Comparison of ENCODE assay signal across 14 mouse cellular contexts in the genomic region with DNA sequence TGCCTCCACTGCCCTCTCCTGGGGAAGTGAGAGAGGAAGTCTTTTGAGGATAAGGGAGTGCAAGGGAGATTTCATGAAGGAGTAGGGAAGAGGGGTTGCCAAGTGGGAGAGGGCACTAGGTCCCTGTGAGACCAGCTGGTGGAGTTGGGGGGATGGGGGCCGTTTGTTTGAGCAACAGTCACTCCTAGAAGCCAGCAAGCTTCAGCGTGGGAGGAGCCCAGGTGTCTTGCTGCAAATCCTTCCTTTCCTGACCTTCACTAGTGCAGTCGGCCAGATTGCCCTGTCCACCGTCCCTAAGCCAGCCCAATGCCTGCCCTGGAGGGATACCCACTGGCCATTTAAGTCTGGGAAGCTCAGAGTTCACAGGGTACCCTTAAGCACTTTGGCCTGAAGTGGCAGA. TPM values are rescaled to one million over a fixed set of nuclear protein-coding genes. Genes with fewer than 3 reads are reported as not detected.
DNase-seq lines count a peak whose midpoint lies in the region; ATAC-seq and TF ChIP-seq lines count a peak whose summit lies in the region.
"Had no signal": no experiment of that assay in that cellular context is flagged by ENCODE, and none has a peak within 500 bp of the region (broad histone marks: within the 10 kb centered on the region; RNA-seq: fewer than 3 reads in every experiment).

No protein-coding gene starts in this region.

- H3K4me1 ChIP-seq in heart, embryonic 13.5 days: peaks cover 58% of the 10 kb centered on the region
- H3K4me1 ChIP-seq in thymus, adult 2 months (replicated peaks; ENCODE audit: control insufficient read depth, insufficient read depth, low read length): peaks cover 70% of the 10 kb centered on the region
- H3K4me1 ChIP-seq in intestine, embryonic 14.5 days (replicated peaks; ENCODE audit: control insufficient read depth, insufficient read depth, low read length): peaks cover 22% of the 10 kb centered on the region
- H3K4me1 ChIP-seq in stomach, postnatal 0 days (replicated peaks; ENCODE audit: control insufficient read depth, insufficient read depth): peaks cover 21% of the 10 kb centered on the region

- no peaks in the 10 kb centered on the region for H3K36me3 ChIP-seq in heart, embryonic 13.5 days
- no peaks in the 10 kb centered on the region for H3K36me3 ChIP-seq in thymus, adult 2 months (ENCODE audit: control insufficient read depth, insufficient read depth, low read length)
- H3K36me3 ChIP-seq in intestine, embryonic 14.5 days (ENCODE audit: control insufficient read depth, insufficient read depth, low read length): no peaks in the 10 kb centered on the region
- no peaks in the 10 kb centered on the region for H3K36me3 ChIP-seq in stomach, postnatal 0 days (ENCODE audit: control insufficient read depth, insufficient read depth, low read length)

- intact Hi-C loops in heart, postnatal 36 days (cut with DNase I): no loop called here

- TF ChIP-seq EP300 in stomach, postnatal 0 days (optimal IDR thresholded peaks at IDR 0.05): no peak

- no peaks in the 10 kb centered on the region for H3K27me3 ChIP-seq in heart, embryonic 13.5 days (replicated peaks)
- no peaks in the 10 kb centered on the region for H3K27me3 ChIP-seq in thymus, adult 2 months (ENCODE audit: control insufficient read depth, insufficient read depth, low read length)
- H3K27me3 ChIP-seq in intestine, embryonic 14.5 days (replicated peaks; ENCODE audit: control insufficient read depth, insufficient read depth, low read length): no peaks in the 10 kb centered on the region
- no peaks in the 10 kb centered on the region for H3K27me3 ChIP-seq in stomach, postnatal 0 days (ENCODE audit: control insufficient read depth, insufficient read depth, low read length)
- H3K27me3 ChIP-seq: forebrain, embryonic 13.5 days had no signal

- 0 out of 2 replicates have a peak overlapping the region, but pooled peaks have one; percentile 2 for H3K9ac ChIP-seq in heart, embryonic 13.5 days
- H3K9ac ChIP-seq in intestine, embryonic 14.5 days (ENCODE audit: low read length): no peak overlapping the region
- no peak overlapping the region for H3K9ac ChIP-seq in stomach, postnatal 0 days (ENCODE audit: low read length)

- H3K4me3 ChIP-seq in heart, embryonic 13.5 days: no peak overlapping the region
- H3K4me3 ChIP-seq in thymus, adult 2 months (ENCODE audit: control insufficient read depth, insufficient read depth, low read length): no peak overlapping the region
- H3K4me3 ChIP-seq in intestine, embryonic 14.5 days (ENCODE audit: low read depth, low read length): no peak overlapping the region
- H3K4me3 ChIP-seq in stomach, postnatal 0 days (ENCODE audit: low read depth, low read length): no peak overlapping the region
- H3K4me3 ChIP-seq: forebrain, embryonic 13.5 days; left cerebral cortex, adult 2 months had no signal

- no peaks in the 10 kb centered on the region for H3K9me3 ChIP-seq in heart, embryonic 13.5 days
- H3K9me3 ChIP-seq in intestine, embryonic 14.5 days (ENCODE audit: control insufficient read depth, low read length): no peaks in the 10 kb centered on the region
- H3K9me3 ChIP-seq in stomach, postnatal 0 days (ENCODE audit: control insufficient read depth, low read length): no peaks in the 10 kb centered on the region
- H3K9me3 ChIP-seq: forebrain, embryonic 13.5 days had no signal

- ATAC-seq in heart, embryonic 13.5 days (ENCODE audit: extremely low read depth, insufficient number of reproducible peaks, low FRiP score, low TSS enrichment): no peak
- ATAC-seq in intestine, embryonic 14.5 days (replicated peaks; ENCODE audit: low FRiP score, low TSS enrichment, low read depth): no peak
- no peak for ATAC-seq in stomach, postnatal 0 days (ENCODE audit: low FRiP score, low TSS enrichment)
- ATAC-seq: forebrain, embryonic 13.5 days; hindbrain, postnatal 0 days had no signal

- TF ChIP-seq CTCF in thymus, adult 2 months (IDR thresholded peaks at IDR 0.05; ENCODE audit: borderline replicate concordance, control insufficient read depth, extremely low read depth, insufficient read depth, low read length, poor library complexity): 0 out of 2 replicates have a peak, but pooled peaks have one; percentile 13
- TF ChIP-seq CTCF in stomach, postnatal 0 days (IDR thresholded peaks at IDR 0.05; ENCODE audit: low read depth): peak; percentile 41

- no peak for TF ChIP-seq POLR2A in thymus, adult 2 months (IDR thresholded peaks at IDR 0.05; ENCODE audit: control insufficient read depth, extremely low read depth, insufficient read depth, low read length, poor library complexity)

- no peak overlapping the region for H3K4me2 ChIP-seq in heart, embryonic 13.5 days
- no peak overlapping the region for H3K4me2 ChIP-seq in intestine, embryonic 14.5 days (ENCODE audit: low read length)
- H3K4me2 ChIP-seq in stomach, postnatal 0 days (replicated peaks; ENCODE audit: low read depth): no peak overlapping the region
- H3K4me2 ChIP-seq: forebrain, embryonic 13.5 days had no signal

- no peak for DNase-seq in heart, postnatal 36 days
- DNase-seq in thymus, adult 2 months: no peak
- no peak for DNase-seq in thymus, postnatal 25 days
- DNase-seq in intestine, embryonic 14.5 days (ENCODE audit: low spot score): no peak
- DNase-seq in stomach, postnatal 0 days (ENCODE audit: low spot score): no peak
- no peak for DNase-seq in cerebellum, adult 9-11 months
- no peak for DNase-seq in layer of hippocampus, adult 9-10 months (ENCODE audit: low spot score)
- DNase-seq: adrenal gland, adult 2 months; cerebellum, adult 8-10 months; lung, adult 18-20 months had no signal

- H3K27ac ChIP-seq in heart, embryonic 13.5 days (replicated peaks): peak overlapping the region; percentile 73
- no peak overlapping the region for H3K27ac ChIP-seq in thymus, adult 2 months (ENCODE audit: control insufficient read depth, insufficient read depth, low read length)
- 0 out of 2 replicates have a peak overlapping the region, but pooled peaks have one; percentile 19 for H3K27ac ChIP-seq in intestine, embryonic 14.5 days (ENCODE audit: low read depth)
- peak overlapping the region; percentile 81 for H3K27ac ChIP-seq in stomach, postnatal 0 days (replicated peaks)
- H3K27ac ChIP-seq: left cerebral cortex, adult 2 months had no signal

- 61% methylated on average over 4 of the region's 4 CpGs for WGBS in heart, embryonic 13.5 days
- WGBS in thymus, adult 2 months: 23% methylated on average over 4 of the region's 4 CpGs
- 56% methylated on average over 4 of the region's 4 CpGs for WGBS in intestine, embryonic 14.5 days
- WGBS in stomach, postnatal 0 days: 43% methylated on average over 4 of the region's 4 CpGs

RNA-seq across cellular contexts. Expression of a gene that starts 1.8 kb away (rescaled TPM):
- 86.7 and 97.1 TPM in 2 replicates for polyA plus RNA-seq in heart, embryonic 13.5 days (2015; fragmentation: Nextera tagmentation; extraction: Ambion mirVana)
- 100 to 1,000 TPM; 121 to 130 TPM for total RNA-seq in heart, postnatal 36 days (2021)
- polyA plus RNA-seq in thymus, adult 2 months (2012; rRNA removed): 59.3 and 61.1 TPM in 2 replicates
- polyA plus RNA-seq in intestine, embryonic 14.5 days (2014; fragmentation: Nextera tagmentation; extraction: Ambion mirVana): 86.0 and 96.0 TPM in 2 replicates
- polyA plus RNA-seq in stomach, postnatal 0 days (2015; fragmentation: Nextera tagmentation; extraction: Ambion mirVana): 250 and 267 TPM in 2 replicates

RNA-seq across cellular contexts. Expression of a gene that starts 20.6 kb away (rescaled TPM):
- polyA plus RNA-seq in heart, embryonic 13.5 days (2015; fragmentation: Nextera tagmentation; extraction: Ambion mirVana): 9.9 and 10.1 TPM in 2 replicates
- total RNA-seq in heart, postnatal 36 days (2021): under 1 TPM; 0.22 to 0.58 TPM
- polyA plus RNA-seq in thymus, adult 2 months (2012; rRNA removed): 22.0 and 24.2 TPM in 2 replicates
- polyA plus RNA-seq in intestine, embryonic 14.5 days (2014; fragmentation: Nextera tagmentation; extraction: Ambion mirVana): 19.8 and 23.8 TPM in 2 replicates
- polyA plus RNA-seq in stomach, postnatal 0 days (2015; fragmentation: Nextera tagmentation; extraction: Ambion mirVana): 3.3 and 3.4 TPM in 2 replicates

RNA-seq across cellular contexts. Expression of a gene that starts 36.5 kb away (rescaled TPM):
- polyA plus RNA-seq in heart, embryonic 13.5 days (2015; fragmentation: Nextera tagmentation; extraction: Ambion mirVana): 1.1 and 1.5 TPM in 2 replicates
- total RNA-seq in heart, postnatal 36 days (2021): not detected
- 6.3 and 9.3 TPM in 2 replicates for polyA plus RNA-seq in thymus, adult 2 months (2012; rRNA removed)
- polyA plus RNA-seq in intestine, embryonic 14.5 days (2014; fragmentation: Nextera tagmentation; extraction: Ambion mirVana): 55.6 and 56.9 TPM in 2 replicates
- polyA plus RNA-seq in stomach, postnatal 0 days (2015; fragmentation: Nextera tagmentation; extraction: Ambion mirVana): 252 and 271 TPM in 2 replicates
- total RNA-seq: adrenal gland, adult 2 months; hindbrain, postnatal 0 days; left cerebral cortex, adult 2 months had no signal
- polyA plus RNA-seq: forebrain, embryonic 13.5 days had no signal

RNA-seq across cellular contexts. Expression of a gene that starts 41.3 kb away (rescaled TPM):
- 131 and 150 TPM in 2 replicates for polyA plus RNA-seq in heart, embryonic 13.5 days (2015; fragmentation: Nextera tagmentation; extraction: Ambion mirVana)
- total RNA-seq in heart, postnatal 36 days (2021): 10 to 100 TPM; 94.6 to 99.1 TPM
- polyA plus RNA-seq in thymus, adult 2 months (2012; rRNA removed): 128 and 141 TPM in 2 replicates
- 98.9 and 102 TPM in 2 replicates for polyA plus RNA-seq in intestine, embryonic 14.5 days (2014; fragmentation: Nextera tagmentation; extraction: Ambion mirVana)
- polyA plus RNA-seq in stomach, postnatal 0 days (2015; fragmentation: Nextera tagmentation; extraction: Ambion mirVana): 154 and 157 TPM in 2 replicates

RNA-seq across cellular contexts. Expression of a gene that starts 42.0 kb away (rescaled TPM):
- polyA plus RNA-seq in heart, embryonic 13.5 days (2015; fragmentation: Nextera tagmentation; extraction: Ambion mirVana): 33.1 and 34.1 TPM in 2 replicates
- total RNA-seq in heart, postnatal 36 days (2021): 10 to 100 TPM; 65.0 to 75.6 TPM
- polyA plus RNA-seq in thymus, adult 2 months (2012; rRNA removed): 80.5 and 82.1 TPM in 2 replicates
- 59.0 and 60.8 TPM in 2 replicates for polyA plus RNA-seq in intestine, embryonic 14.5 days (2014; fragmentation: Nextera tagmentation; extraction: Ambion mirVana)
- polyA plus RNA-seq in stomach, postnatal 0 days (2015; fragmentation: Nextera tagmentation; extraction: Ambion mirVana): 19.5 and 21.8 TPM in 2 replicates
